Mouse (Mus musculus): ENCODE results near the gene Dmac2. TPM values are rescaled to one million over a fixed set of nuclear protein-coding genes. Genes with fewer than 3 reads are reported as not detected.

Dmac2 gene
- polyA plus RNA-seq, 1 experiment from 2014 or later, result 43.3 TPM

DNA sequence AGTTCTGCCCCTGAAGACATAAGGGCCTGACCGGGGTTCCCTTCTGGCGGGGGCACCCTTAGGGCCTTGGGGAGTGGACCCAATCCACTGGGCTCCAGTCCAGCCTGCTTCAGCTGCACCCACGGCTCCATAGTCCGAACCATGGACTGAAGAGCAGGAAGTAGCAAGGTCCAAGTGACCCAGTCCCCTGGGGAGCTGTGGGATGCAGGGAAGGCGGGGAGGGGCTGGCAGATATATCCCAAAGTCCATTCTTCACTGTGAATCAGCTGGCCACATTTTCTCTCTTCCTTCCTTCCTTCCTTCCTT, 3.6 kb upstream of the Dmac2 start, which contains the start of gene Erich4:
TSS of gene Erich4 (minus strand) at position 187 of the 306 bp plus-strand sequence.
- ChIA-PET CTCF (no interaction called here), POLR2A (no interaction called here)
- TF ChIP-seq CTCF (IDR thresholded peaks at IDR 0.05), result no peak
- ATAC-seq, result no peak
- peaks cover 4% of the 10 kb centered on the region for H3K27me3 ChIP-seq
- DNase-seq (ENCODE audit: low read depth, low spot score), result no peak
- in situ Hi-C loops (cut with MboI; ENCODE audit: low pct_unique_long_range_greater_than_20kb), result no loop called here

DNA sequence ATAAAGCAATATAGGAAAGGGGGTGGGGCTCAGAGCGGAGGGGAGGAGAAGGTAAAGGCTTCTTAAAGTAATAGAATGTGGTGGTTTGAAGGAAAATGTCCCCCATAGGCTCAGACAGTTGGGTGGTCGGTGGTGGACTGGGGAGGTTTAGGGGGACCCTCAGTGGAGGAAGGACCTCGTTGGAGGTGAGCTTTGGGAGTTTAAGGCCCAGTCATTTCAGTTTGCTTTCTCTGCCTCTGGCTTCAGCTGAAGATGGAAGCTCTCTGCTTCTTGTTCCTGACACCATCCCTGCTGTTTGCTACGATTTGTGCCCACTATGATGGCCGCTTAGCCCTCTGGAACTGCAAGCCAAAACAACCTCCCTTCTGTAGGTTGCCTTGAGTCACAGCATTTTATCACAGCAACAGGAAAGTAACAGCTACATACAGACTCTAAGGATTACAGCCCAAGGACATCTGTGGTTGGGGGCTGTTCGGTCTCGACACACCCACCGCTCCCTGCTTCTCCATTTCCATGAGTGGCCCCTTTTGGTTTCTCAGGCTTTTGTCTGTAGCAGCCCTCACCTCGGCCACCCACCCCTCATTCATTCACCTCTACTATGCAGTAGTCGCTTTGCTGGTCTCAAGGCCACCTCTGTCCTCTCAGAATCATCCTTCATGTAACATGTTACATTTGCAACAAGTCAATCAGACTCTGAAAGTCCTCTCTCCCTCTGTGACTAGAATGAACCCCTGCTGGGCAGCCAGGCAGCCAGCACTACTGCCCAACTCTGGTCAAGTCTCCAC, 1.6 kb upstream of the Dmac2 start:
- POLR2A ChIA-PET, result interaction anchor here (0.8 kb wide), 1 partner anchor 17 kb away, joined by 6 read pairs; no protein-coding TSS in a partner anchor
- no peak for TF ChIP-seq CTCF (IDR thresholded peaks at IDR 0.05)
- ATAC-seq (no peak), DNase-seq (ENCODE audit: low read depth, low spot score) (no peak)
- CTCF ChIA-PET, result no interaction called here
- in situ Hi-C loops (cut with MboI; ENCODE audit: low pct_unique_long_range_greater_than_20kb), result no loop called here
- H3K27me3 ChIP-seq, result peaks cover 4% of the 10 kb centered on the region

GRCm38 (mm10) chr7:25619722-25619991, 443 bp downstream of the Dmac2 start:
- ChIA-PET POLR2A (no interaction called here), CTCF (no interaction called here)
- no peak for ATAC-seq
- DNase-seq (ENCODE audit: low read depth, low spot score), result no peak
- TF ChIP-seq CTCF (IDR thresholded peaks at IDR 0.05), result no peak
- no peaks in the 10 kb centered on the region for H3K27me3 ChIP-seq
- in situ Hi-C loops (cut with MboI; ENCODE audit: low pct_unique_long_range_greater_than_20kb), result no loop called here

DNA sequence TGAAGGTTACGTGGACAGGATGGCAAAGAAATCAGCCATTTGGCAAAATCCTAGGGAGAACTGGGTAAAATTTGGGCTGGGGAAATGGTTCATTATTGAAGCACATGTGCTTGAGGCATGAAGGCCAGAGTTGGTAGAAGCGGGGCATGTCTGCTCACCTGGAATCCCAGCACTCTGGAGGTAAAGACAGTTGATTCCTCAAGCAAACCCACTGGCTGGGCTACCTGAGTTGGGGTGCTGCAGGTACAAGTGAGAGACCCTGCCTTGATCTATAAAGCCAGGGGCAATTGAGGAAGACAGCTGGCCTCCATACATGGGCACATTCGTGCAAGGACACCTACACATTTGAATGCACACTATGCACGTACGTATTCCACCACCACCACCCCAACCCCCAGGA, 887 bp downstream of the Dmac2 start:
- in situ Hi-C loops (cut with MboI; ENCODE audit: low pct_unique_long_range_greater_than_20kb), result loop anchor here (5.0 kb wide), 1 partner anchor 42 kb away; no protein-coding TSS in a partner anchor
- no peaks in the 10 kb centered on the region for H3K27me3 ChIP-seq
- no peak for TF ChIP-seq CTCF (IDR thresholded peaks at IDR 0.05)
- no peak for DNase-seq (ENCODE audit: low read depth, low spot score)
- ChIA-PET CTCF (interaction anchor here (1.2 to 1.3 kb wide), 2 partner anchors 18 to 180 kb away, joined by 3 read pairs; no protein-coding TSS in a partner anchor), POLR2A (no interaction called here)
- no peak for ATAC-seq

- in situ Hi-C loops (cut with MboI; ENCODE audit: low pct_unique_long_range_greater_than_20kb), result loop anchor here (5.0 kb wide), 1 partner anchor 42 kb away; no protein-coding TSS in a partner anchor
- CTCF ChIA-PET, result interaction anchor here (1.2 to 1.3 kb wide), 2 partner anchors 19 to 180 kb away, joined by 3 read pairs; no protein-coding TSS in a partner anchor
- DNase-seq (ENCODE audit: low read depth, low spot score) (no peak), ATAC-seq (no peak)
- no peaks in the 10 kb centered on the region for H3K27me3 ChIP-seq
- TF ChIP-seq CTCF (IDR thresholded peaks at IDR 0.05), result no peak
- POLR2A ChIA-PET, result no interaction called here
These were observed 1.5 kb downstream of the Dmac2 start for GRCm38 (mm10) chr7:25620751-25621150.

DNA sequence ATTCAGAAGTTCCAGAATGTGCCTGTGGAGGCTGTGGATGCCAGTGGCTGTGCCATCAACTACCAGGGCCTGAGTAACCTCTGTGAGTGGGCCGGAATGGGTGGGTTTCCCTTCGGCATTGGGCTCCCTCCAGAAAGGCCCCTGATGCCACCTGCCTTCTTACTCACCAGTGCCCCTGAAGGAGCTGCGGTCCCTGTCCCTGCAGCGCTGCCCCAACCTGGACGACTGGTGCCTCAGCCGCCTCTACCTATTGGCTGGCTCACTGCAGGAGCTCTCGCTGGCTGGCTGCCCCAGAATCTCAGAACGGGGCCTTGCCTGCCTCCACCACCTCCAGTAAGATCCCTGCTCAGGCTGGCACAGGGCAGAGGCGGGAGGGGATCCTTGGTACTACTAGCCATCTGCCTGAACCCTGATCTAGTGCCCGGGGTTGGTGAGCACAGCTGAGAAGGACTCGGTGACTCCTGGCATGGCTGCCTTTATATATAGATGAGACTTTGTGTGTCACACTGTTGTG, 4.7 kb downstream of the Dmac2 start:
- ATAC-seq, result no peak
- no peak for TF ChIP-seq CTCF (IDR thresholded peaks at IDR 0.05)
- POLR2A ChIA-PET, result interaction anchor here (0.5 kb wide), 1 partner anchor 160 kb away, joined by 3 read pairs; no protein-coding TSS in a partner anchor
- CTCF ChIA-PET, result interaction anchor here (1.9 kb wide), 1 partner anchor 65 kb away, joined by 4 read pairs; no protein-coding TSS in a partner anchor
- no peaks in the 10 kb centered on the region for H3K27me3 ChIP-seq
- in situ Hi-C loops (cut with MboI; ENCODE audit: low pct_unique_long_range_greater_than_20kb), result loop anchor here (5.0 kb wide), 1 partner anchor 38 kb away; no protein-coding TSS in a partner anchor
- DNase-seq (ENCODE audit: low read depth, low spot score), result no peak

GRCm38 (mm10) chr7:25624851-25625250, 5.6 kb downstream of the Dmac2 start:
- ChIA-PET POLR2A (no interaction called here), CTCF (no interaction called here)
- DNase-seq (ENCODE audit: low read depth, low spot score) (no peak), ATAC-seq (no peak)
- in situ Hi-C loops (cut with MboI; ENCODE audit: low pct_unique_long_range_greater_than_20kb), result loop anchor here (5.0 kb wide), 1 partner anchor 37 kb away; no protein-coding TSS in a partner anchor
- TF ChIP-seq CTCF (IDR thresholded peaks at IDR 0.05), result no peak
- H3K27me3 ChIP-seq, result no peaks in the 10 kb centered on the region

GRCm38 (mm10) chr7:25625594-25626250, 6.5 kb downstream of the Dmac2 start:
- no peaks in the 10 kb centered on the region for H3K27me3 ChIP-seq
- TF ChIP-seq CTCF (IDR thresholded peaks at IDR 0.05), result no peak
- CTCF ChIA-PET, result no interaction called here
- in situ Hi-C loops (cut with MboI; ENCODE audit: low pct_unique_long_range_greater_than_20kb), result no loop called here
- ATAC-seq (no peak), DNase-seq (ENCODE audit: low read depth, low spot score) (no peak)
- POLR2A ChIA-PET, result no interaction called here

GRCm38 (mm10) chr7:25626509-25627430, 7.6 kb downstream of the Dmac2 start, which contains the start of gene B3gnt8:
Gene B3gnt8 (plus strand): TSS chr7:25626654.
- no peak for DNase-seq (ENCODE audit: low read depth, low spot score)
- ChIA-PET CTCF (no interaction called here), POLR2A (no interaction called here)
- no peaks in the 10 kb centered on the region for H3K27me3 ChIP-seq
- no peak for TF ChIP-seq CTCF (IDR thresholded peaks at IDR 0.05)
- ATAC-seq, result no peak
- in situ Hi-C loops (cut with MboI; ENCODE audit: low pct_unique_long_range_greater_than_20kb), result no loop called here

Measured in Patski (cell line).